25 mouse cellular contexts compared by ENCODE assay signal in the genomic region with DNA sequence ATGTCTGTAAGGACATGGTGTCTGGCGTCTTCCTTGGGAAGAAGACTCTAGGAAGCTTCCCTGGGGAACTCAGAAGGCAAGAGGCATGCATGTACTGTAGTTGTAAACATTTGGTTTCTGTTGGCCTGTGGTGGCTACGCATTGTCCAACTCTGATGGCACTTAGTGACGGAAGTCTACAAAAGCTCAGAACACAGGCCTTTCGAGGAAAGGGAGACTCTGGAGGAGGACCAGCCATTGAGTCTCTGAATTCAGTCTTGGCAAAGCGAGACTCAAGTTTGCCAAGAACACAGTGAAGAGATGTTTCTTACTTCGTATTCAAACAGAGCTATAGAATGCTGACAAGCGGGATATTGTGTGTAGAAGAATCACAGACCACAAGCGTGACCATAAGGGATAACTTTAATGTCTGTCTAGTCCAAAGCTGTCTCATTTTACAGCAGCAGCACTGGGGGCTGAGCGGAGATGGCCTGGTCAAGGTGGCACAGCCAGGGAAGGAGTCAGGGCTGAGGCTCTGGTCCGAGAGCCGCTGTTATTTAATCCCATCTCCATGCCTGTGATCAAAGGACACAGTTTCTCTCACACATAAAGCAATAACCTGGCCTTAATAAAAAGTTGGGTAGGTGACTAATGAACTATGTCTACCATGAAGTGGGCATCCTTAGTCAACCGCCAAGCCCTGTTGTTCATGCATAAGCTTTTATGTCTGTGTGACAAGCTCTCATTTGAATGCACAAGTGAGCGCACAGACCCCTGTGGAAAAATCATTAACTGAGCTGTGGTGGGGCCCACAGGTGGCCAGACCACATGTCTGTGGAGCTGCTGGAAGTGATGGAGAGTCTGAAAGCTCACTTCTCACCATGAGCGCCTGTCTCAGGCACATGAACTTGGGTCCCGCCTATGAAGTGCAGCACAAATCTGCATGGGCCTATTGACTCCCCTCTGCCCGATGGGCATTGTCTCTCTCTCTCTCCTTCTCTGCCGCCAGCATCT.
DNase-seq lines count a peak whose midpoint lies in the region; ATAC-seq and TF ChIP-seq lines count a peak whose summit lies in the region.
"Had no signal": no experiment of that assay in that cellular context is flagged by ENCODE, and none has a peak within 500 bp of the region (broad histone marks: within the 10 kb centered on the region; RNA-seq: fewer than 3 reads in every experiment).

No protein-coding gene starts in this region.

- no peak overlapping the region for H3K9ac ChIP-seq in hindbrain, embryonic 16.5 days (ENCODE audit: low read depth, low read length)
- H3K9ac ChIP-seq in hindbrain, embryonic 13.5 days = no peak overlapping the region
- no peak overlapping the region for H3K9ac ChIP-seq in kidney, postnatal 0 days (ENCODE audit: low read depth, low read length)
- H3K9ac ChIP-seq in midbrain, postnatal 0 days (replicated peaks; ENCODE audit: low read length, poor library complexity, severe bottlenecking) = no peak overlapping the region
- H3K9ac ChIP-seq in midbrain, embryonic 13.5 days (replicated peaks) = no peak overlapping the region
- H3K9ac ChIP-seq: limb, embryonic 13.5 days; midbrain, embryonic 15.5 days had no signal

- H3K9me3 ChIP-seq in hindbrain, embryonic 16.5 days (ENCODE audit: control insufficient read depth, low read length) = no peaks in the 10 kb centered on the region
- 0 out of 2 replicates have a peak, but pooled peaks cover 4% of the 10 kb centered on the region for H3K9me3 ChIP-seq in hindbrain, embryonic 13.5 days
- no peaks in the 10 kb centered on the region for H3K9me3 ChIP-seq in kidney, postnatal 0 days (replicated peaks; ENCODE audit: low read length)
- H3K9me3 ChIP-seq in midbrain, postnatal 0 days (ENCODE audit: low read length) = no peaks in the 10 kb centered on the region
- H3K9me3 ChIP-seq in midbrain, embryonic 13.5 days = peaks cover 4% of the 10 kb centered on the region; the same call in 1 of the 2 replicates
- H3K9me3 ChIP-seq: hindbrain, embryonic 10.5 days; limb, embryonic 13.5 days; midbrain, embryonic 15.5 days had no signal

- DNase-seq in kidney, postnatal 0 days (ENCODE audit: low spot score) = peak; percentile 75
- no peak for DNase-seq in kidney, postnatal 36 days
- peak; percentile 70 for DNase-seq in midbrain, postnatal 0 days (ENCODE audit: low spot score)
- no peak for DNase-seq in frontal cortex, postnatal 25 days (ENCODE audit: low spot score in 2 of 2)
- DNase-seq: adrenal gland, adult 8-10 months; cerebellum, adult 2 months; cerebellum, postnatal 14 days; heart, postnatal 14 days; kidney, adult 9 months; lung, postnatal 4 days; right cerebral cortex, postnatal 4 days; thymus, adult 18-20 months; thymus, postnatal 36 days had no signal

- TF ChIP-seq CTCF in kidney, postnatal 0 days (IDR thresholded peaks at IDR 0.05; ENCODE audit: low read depth) = no peak
- no peak for TF ChIP-seq CTCF in midbrain, postnatal 0 days (IDR thresholded peaks at IDR 0.05)

- peak; percentile 69 for ATAC-seq in hindbrain, embryonic 16.5 days
- ATAC-seq in hindbrain, embryonic 13.5 days (ENCODE audit: low FRiP score) = no peak
- ATAC-seq in kidney, postnatal 0 days (replicated peaks; ENCODE audit: low FRiP score, low read depth) = peak; percentile 81
- no peak for ATAC-seq in midbrain, postnatal 0 days (ENCODE audit: low FRiP score)
- no peak for ATAC-seq in midbrain, embryonic 13.5 days
- ATAC-seq: activated CD4-positive, CD25-positive, alpha-beta regulatory T cell, adult 4 months; forebrain, embryonic 16.5 days; midbrain, embryonic 15.5 days had no signal

- no peak overlapping the region for H3K4me3 ChIP-seq in hindbrain, embryonic 16.5 days (ENCODE audit: low read length)
- no peak overlapping the region for H3K4me3 ChIP-seq in hindbrain, embryonic 13.5 days
- no peak overlapping the region for H3K4me3 ChIP-seq in kidney, postnatal 0 days (replicated peaks; ENCODE audit: low read depth, low read length)
- H3K4me3 ChIP-seq in midbrain, postnatal 0 days (ENCODE audit: low read depth, low read length) = no peak overlapping the region
- no peak overlapping the region for H3K4me3 ChIP-seq in midbrain, embryonic 13.5 days (replicated peaks)
- H3K4me3 ChIP-seq: erythroblast, embryonic 14.5 days; hindbrain, embryonic 10.5 days; limb, embryonic 13.5 days; megakaryocyte, embryonic 14.5 days; midbrain, embryonic 15.5 days had no signal

- H3K27me3 ChIP-seq in hindbrain, embryonic 16.5 days (replicated peaks; ENCODE audit: control insufficient read depth, insufficient read depth, low read length) = no peaks in the 10 kb centered on the region
- H3K27me3 ChIP-seq in hindbrain, embryonic 13.5 days = no peaks in the 10 kb centered on the region
- H3K27me3 ChIP-seq in kidney, postnatal 0 days (ENCODE audit: insufficient read depth, low read length) = no peaks in the 10 kb centered on the region
- H3K27me3 ChIP-seq in midbrain, postnatal 0 days (ENCODE audit: insufficient read depth, low read length) = no peaks in the 10 kb centered on the region
- H3K27me3 ChIP-seq in midbrain, embryonic 13.5 days = no peaks in the 10 kb centered on the region
- H3K27me3 ChIP-seq: limb, embryonic 13.5 days; megakaryocyte, embryonic 14.5 days; midbrain, embryonic 15.5 days had no signal

- no peak overlapping the region for H3K4me2 ChIP-seq in hindbrain, embryonic 16.5 days (ENCODE audit: low read length)
- no peak overlapping the region for H3K4me2 ChIP-seq in hindbrain, embryonic 13.5 days
- no peak overlapping the region for H3K4me2 ChIP-seq in kidney, postnatal 0 days (ENCODE audit: low read length)
- no peak overlapping the region for H3K4me2 ChIP-seq in midbrain, postnatal 0 days (ENCODE audit: low read depth, low read length, poor library complexity, severe bottlenecking)
- H3K4me2 ChIP-seq in midbrain, embryonic 13.5 days (replicated peaks) = no peak overlapping the region
- H3K4me2 ChIP-seq: limb, embryonic 13.5 days; liver, embryonic 11.5 days; midbrain, embryonic 15.5 days had no signal

- no peaks in the 10 kb centered on the region for H3K36me3 ChIP-seq in hindbrain, embryonic 16.5 days (ENCODE audit: control insufficient read depth, insufficient read depth, low read length)
- H3K36me3 ChIP-seq in hindbrain, embryonic 13.5 days = no peaks in the 10 kb centered on the region
- no peaks in the 10 kb centered on the region for H3K36me3 ChIP-seq in kidney, postnatal 0 days (ENCODE audit: insufficient read depth, low read length)
- H3K36me3 ChIP-seq in midbrain, postnatal 0 days (ENCODE audit: insufficient read depth, low read length) = no peaks in the 10 kb centered on the region
- H3K36me3 ChIP-seq in midbrain, embryonic 13.5 days = no peaks in the 10 kb centered on the region
- H3K36me3 ChIP-seq: hindbrain, embryonic 10.5 days; limb, embryonic 13.5 days; midbrain, embryonic 15.5 days had no signal

- no peaks in the 10 kb centered on the region for H3K4me1 ChIP-seq in hindbrain, embryonic 16.5 days (ENCODE audit: control insufficient read depth, insufficient read depth, low read depth, low read length)
- 0 out of 2 replicates have a peak, but pooled peaks cover under 1% of the 10 kb centered on the region for H3K4me1 ChIP-seq in hindbrain, embryonic 13.5 days (replicated peaks)
- peaks cover 8% of the 10 kb centered on the region; the same call in 1 of the 2 replicates for H3K4me1 ChIP-seq in kidney, postnatal 0 days (replicated peaks; ENCODE audit: insufficient read depth, low read length)
- no peaks in the 10 kb centered on the region for H3K4me1 ChIP-seq in midbrain, postnatal 0 days (ENCODE audit: insufficient read depth, low read length)
- H3K4me1 ChIP-seq in midbrain, embryonic 13.5 days (replicated peaks) = peaks cover under 1% of the 10 kb centered on the region
- H3K4me1 ChIP-seq: megakaryocyte, embryonic 14.5 days; midbrain, embryonic 15.5 days had no signal

- no peak overlapping the region for H3K27ac ChIP-seq in hindbrain, embryonic 16.5 days (ENCODE audit: low read depth, low read length)
- no peak overlapping the region for H3K27ac ChIP-seq in hindbrain, embryonic 13.5 days
- H3K27ac ChIP-seq in kidney, postnatal 0 days = peak overlapping the region; percentile 36; the same call in 1 of the 2 replicates
- H3K27ac ChIP-seq in midbrain, postnatal 0 days (ENCODE audit: low read depth, low read length) = no peak overlapping the region
- H3K27ac ChIP-seq in midbrain, embryonic 13.5 days = no peak overlapping the region
- H3K27ac ChIP-seq: hindbrain, embryonic 10.5 days; limb, embryonic 13.5 days; midbrain, embryonic 15.5 days; stomach, postnatal 0 days had no signal

- WGBS in hindbrain, embryonic 16.5 days = 75% methylated on average over 17 of the region's 17 CpGs
- WGBS in hindbrain, embryonic 13.5 days = 82% methylated on average over 17 of the region's 17 CpGs
- WGBS in kidney, postnatal 0 days = 53% methylated on average over 17 of the region's 17 CpGs
- WGBS in midbrain, postnatal 0 days = 65% methylated on average over 17 of the region's 17 CpGs
- WGBS in midbrain, embryonic 13.5 days = 81% methylated on average over 17 of the region's 17 CpGs

Comparison
In these comparisons a context has a peak if more than half of its experiments do, and no peak if none do; other contexts are left out.
1. ATAC-seq: peak in hindbrain, embryonic 16.5 days (single experiment) and kidney, postnatal 0 days (single experiment); none in hindbrain, embryonic 13.5 days (single experiment), midbrain, postnatal 0 days (single experiment) and midbrain, embryonic 13.5 days (single experiment).
2. DNase-seq: peak in kidney, postnatal 0 days (single experiment) and midbrain, postnatal 0 days (single experiment); none in kidney, postnatal 36 days (0 of 2) and frontal cortex, postnatal 25 days (0 of 2).